Mouse (Mus musculus): ENCODE data around the gene Mmp14. TPM values are rescaled to one million over a fixed set of nuclear protein-coding genes. Genes with fewer than 3 reads are reported as not detected.
A peak's percentile ranks its signal among the peaks of the same experiment; 100 is the strongest.

Mmp14 gene
- polyA plus RNA-seq, 1 experiment = 17.2 TPM

GRCm38 (mm10) chr14:54427696-54428095, 3.7 kb upstream of the Mmp14 start:
- no peak overlapping the region for H3K27ac ChIP-seq (ENCODE audit: control insufficient read depth, insufficient read depth, low read depth, low read length, poor library complexity)
- no peak overlapping the region for H3K4me3 ChIP-seq (replicated peaks; ENCODE audit: control insufficient read depth, low read depth, low read length)
- WGBS = 82% methylated on average over 7 of the region's 7 CpGs
- TF ChIP-seq CTCF (IDR thresholded peaks at IDR 0.05; ENCODE audit: control insufficient read depth, insufficient read depth, low read length) = no peak
- no peak for TF ChIP-seq POLR2A (IDR thresholded peaks at IDR 0.05; ENCODE audit: borderline replicate concordance, control insufficient read depth, low read depth, low read length)
- H3K4me1 ChIP-seq (ENCODE audit: control insufficient read depth, insufficient read depth, low read length) = peaks cover 1% of the 10 kb centered on the region; the same call in 1 of the 2 replicates

DNA sequence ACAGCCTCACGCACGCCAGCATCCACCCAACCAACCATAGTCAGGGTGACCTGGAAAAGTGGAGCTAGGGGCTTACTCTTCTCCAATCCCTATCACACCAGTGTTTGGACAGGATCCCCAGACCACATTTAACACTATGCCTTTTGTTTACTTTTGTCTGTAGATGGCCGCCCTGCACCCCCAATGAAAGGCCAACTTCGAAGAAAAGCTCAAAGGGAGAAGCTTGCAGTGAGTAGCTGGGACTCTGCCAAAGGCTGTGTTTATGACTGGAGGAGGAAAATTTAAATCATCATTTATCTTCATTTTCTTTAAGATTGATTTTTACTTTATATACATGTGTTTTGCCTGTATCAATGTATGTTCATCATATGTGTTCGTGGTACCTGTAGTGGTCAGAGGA, 3.0 kb upstream of the Mmp14 start:
- Histone ChIP-seq H3K4me1 (ENCODE audit: control insufficient read depth, insufficient read depth, low read length) (peaks cover 1% of the 10 kb centered on the region; the same call in 1 of the 2 replicates), H3K27ac (ENCODE audit: control insufficient read depth, insufficient read depth, low read depth, low read length, poor library complexity) (no peak overlapping the region), H3K4me3 (replicated peaks; ENCODE audit: control insufficient read depth, low read depth, low read length) (no peak overlapping the region)
- TF ChIP-seq CTCF (IDR thresholded peaks at IDR 0.05; ENCODE audit: control insufficient read depth, insufficient read depth, low read length) (no peak), POLR2A (IDR thresholded peaks at IDR 0.05; ENCODE audit: borderline replicate concordance, control insufficient read depth, low read depth, low read length) (no peak)
- 86% methylated on average over 5 of the region's 5 CpGs for WGBS

GRCm38 (mm10) chr14:54429332-54430093, 1.9 kb upstream of the Mmp14 start:
- Histone ChIP-seq H3K4me1 (ENCODE audit: control insufficient read depth, insufficient read depth, low read length) (peaks cover 1% of the 10 kb centered on the region; the same call in 1 of the 2 replicates), H3K27ac (ENCODE audit: control insufficient read depth, insufficient read depth, low read depth, low read length, poor library complexity) (no peak overlapping the region), H3K4me3 (replicated peaks; ENCODE audit: control insufficient read depth, low read depth, low read length) (no peak overlapping the region)
- TF ChIP-seq CTCF (IDR thresholded peaks at IDR 0.05; ENCODE audit: control insufficient read depth, insufficient read depth, low read length) (no peak), POLR2A (IDR thresholded peaks at IDR 0.05; ENCODE audit: borderline replicate concordance, control insufficient read depth, low read depth, low read length) (no peak)
- WGBS = 67% methylated on average over 7 of the region's 7 CpGs

- peaks cover 1% of the 10 kb centered on the region; the same call in 1 of the 2 replicates for H3K4me1 ChIP-seq (ENCODE audit: control insufficient read depth, insufficient read depth, low read length)
- no peak for TF ChIP-seq CTCF (IDR thresholded peaks at IDR 0.05; ENCODE audit: control insufficient read depth, insufficient read depth, low read length)
- no peak for TF ChIP-seq POLR2A (IDR thresholded peaks at IDR 0.05; ENCODE audit: borderline replicate concordance, control insufficient read depth, low read depth, low read length)
- WGBS = 66% methylated on average over 18 of the region's 18 CpGs
- H3K27ac ChIP-seq (ENCODE audit: control insufficient read depth, insufficient read depth, low read depth, low read length, poor library complexity) = no peak overlapping the region
- no peak overlapping the region for H3K4me3 ChIP-seq (replicated peaks; ENCODE audit: control insufficient read depth, low read depth, low read length)
These were observed 836 bp upstream of the Mmp14 start for GRCm38 (mm10) chr14:54430406-54431145.

DNA sequence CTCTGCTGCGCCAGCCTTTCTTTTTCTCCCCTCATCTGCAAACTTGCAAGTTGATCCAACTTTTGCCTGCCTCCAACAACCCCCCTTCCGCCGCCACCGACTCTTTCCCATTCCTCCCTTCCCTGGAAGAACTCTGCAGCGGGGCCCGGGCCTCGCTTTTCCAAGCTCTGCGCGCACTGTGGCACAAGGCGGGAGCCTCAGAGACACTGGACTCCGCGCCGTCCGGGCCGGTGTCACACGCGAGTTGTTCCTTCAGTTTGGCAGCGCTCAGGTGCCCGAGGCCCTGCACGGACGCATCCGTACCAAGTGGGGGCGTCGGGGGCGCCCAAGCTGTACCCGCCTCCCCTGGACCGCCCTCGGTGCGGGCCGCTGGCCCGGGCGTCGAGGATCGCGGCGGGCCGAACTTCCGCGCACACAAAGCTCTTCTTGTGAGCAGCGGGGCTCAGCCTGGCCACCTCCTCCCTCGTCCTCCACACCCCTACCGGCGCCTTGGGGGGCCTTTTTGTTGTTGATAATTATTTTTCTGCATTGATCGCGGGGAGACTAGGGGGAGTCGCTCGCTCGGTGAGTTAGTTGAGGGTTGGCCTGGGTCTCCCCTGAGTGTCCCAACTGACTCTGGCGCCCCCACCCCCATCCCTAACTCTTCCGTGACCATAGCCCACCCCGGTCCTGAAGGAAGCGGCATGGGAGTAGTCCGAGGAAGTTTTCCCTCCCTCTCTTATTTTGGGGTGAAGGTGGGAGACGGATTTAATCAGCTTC, 845 bp downstream of the Mmp14 start:
- no peak for TF ChIP-seq CTCF (IDR thresholded peaks at IDR 0.05; ENCODE audit: control insufficient read depth, insufficient read depth, low read length)
- 0 out of 2 replicates have a peak, but pooled peaks have one; percentile 17 for TF ChIP-seq POLR2A (IDR thresholded peaks at IDR 0.05; ENCODE audit: borderline replicate concordance, control insufficient read depth, low read depth, low read length)
- Histone ChIP-seq H3K27ac (ENCODE audit: control insufficient read depth, insufficient read depth, low read depth, low read length, poor library complexity) (peak overlapping the region; percentile 42), H3K4me3 (replicated peaks; ENCODE audit: control insufficient read depth, low read depth, low read length) (peak overlapping the region; percentile 32), H3K4me1 (ENCODE audit: control insufficient read depth, insufficient read depth, low read length) (peaks cover 3% of the 10 kb centered on the region; the same call in 1 of the 2 replicates)
- 17% methylated on average over 54 of the region's 54 CpGs for WGBS

DNA sequence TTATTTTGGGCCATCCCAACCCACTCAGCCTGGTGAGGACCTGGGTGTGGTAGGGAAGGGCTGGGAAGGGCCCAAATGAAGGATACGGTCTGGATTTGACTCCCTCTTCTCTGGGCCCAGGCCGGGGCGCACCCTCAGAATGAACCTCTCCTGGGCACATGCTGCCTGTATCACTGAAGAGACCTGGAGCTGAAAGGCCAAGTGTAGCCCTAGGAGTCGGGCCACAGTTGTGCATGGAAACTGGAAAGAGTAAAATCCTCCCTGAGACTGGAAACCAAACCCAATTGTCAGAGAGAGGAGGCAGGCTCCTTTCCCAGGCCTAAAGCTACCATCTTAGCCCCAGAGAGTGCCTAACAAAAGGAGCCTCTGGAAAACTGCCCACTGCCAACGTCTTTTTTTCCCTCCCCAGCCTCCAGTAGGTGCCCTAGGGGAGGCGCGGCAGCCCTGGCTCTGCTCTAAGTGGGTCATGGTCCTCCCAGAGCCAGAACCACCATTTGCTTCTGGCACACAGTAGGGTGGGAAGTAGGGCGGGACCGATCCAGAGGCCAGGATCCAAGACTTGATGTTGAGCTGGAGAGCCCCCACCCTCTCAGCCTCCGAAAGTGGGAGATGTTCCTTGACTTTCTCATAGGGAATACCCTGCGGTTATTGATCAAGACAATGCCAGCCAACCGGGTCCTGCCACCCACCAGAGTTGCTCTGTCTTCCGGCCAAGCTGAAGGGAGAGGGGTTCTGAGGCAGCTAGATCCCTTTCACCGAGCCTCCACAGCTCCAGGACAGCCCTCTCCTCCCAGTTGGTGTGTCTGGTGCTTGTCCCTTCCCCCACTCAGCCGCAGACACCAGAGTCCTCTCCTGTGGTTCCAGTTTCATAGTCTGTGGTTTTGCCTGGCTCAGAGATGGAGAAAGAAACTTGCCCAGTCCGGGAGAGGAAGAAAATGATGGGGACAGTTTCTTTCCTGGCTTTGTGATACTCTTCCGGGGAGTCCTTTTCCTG, 1.7 kb downstream of the Mmp14 start:
- Histone ChIP-seq H3K4me1 (ENCODE audit: control insufficient read depth, insufficient read depth, low read length) (peaks cover 3% of the 10 kb centered on the region; the same call in 1 of the 2 replicates), H3K4me3 (replicated peaks; ENCODE audit: control insufficient read depth, low read depth, low read length) (no peak overlapping the region), H3K27ac (ENCODE audit: control insufficient read depth, insufficient read depth, low read depth, low read length, poor library complexity) (no peak overlapping the region)
- WGBS = 46% methylated on average over 17 of the region's 17 CpGs
- TF ChIP-seq CTCF (IDR thresholded peaks at IDR 0.05; ENCODE audit: control insufficient read depth, insufficient read depth, low read length) = no peak
- TF ChIP-seq POLR2A (IDR thresholded peaks at IDR 0.05; ENCODE audit: borderline replicate concordance, control insufficient read depth, low read depth, low read length) = no peak

DNA sequence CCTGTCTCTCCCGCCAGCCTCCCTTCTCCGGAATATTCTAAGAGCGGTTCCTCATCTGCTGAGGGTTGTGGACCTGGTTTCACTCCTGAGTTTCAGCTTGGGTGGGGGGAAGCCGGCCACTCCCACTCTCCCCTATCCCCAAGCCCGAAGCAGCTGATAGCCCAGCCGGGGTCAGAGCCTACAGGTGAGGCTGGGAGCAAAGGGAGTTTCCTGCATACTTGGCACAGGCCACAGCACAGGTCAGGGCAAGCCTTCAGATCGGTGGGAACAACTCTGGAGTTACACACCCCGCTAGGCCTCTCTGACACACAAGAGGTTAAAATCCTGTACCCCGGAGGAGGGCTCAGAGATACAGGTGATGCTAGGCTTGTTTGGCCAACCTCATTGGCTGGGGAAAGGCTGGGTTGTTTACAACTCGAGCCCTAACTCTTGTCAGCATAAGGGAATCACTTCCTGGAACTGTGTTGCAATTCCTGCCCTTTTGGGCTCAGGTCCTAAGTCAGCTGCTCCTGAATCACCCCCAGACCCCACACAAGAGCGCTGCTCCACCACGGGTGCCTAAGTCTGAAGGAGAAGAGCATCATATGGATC, 2.6 kb downstream of the Mmp14 start:
- 75% methylated on average over 12 of the region's 12 CpGs for WGBS
- H3K4me3 ChIP-seq (replicated peaks; ENCODE audit: control insufficient read depth, low read depth, low read length) = no peak overlapping the region
- TF ChIP-seq POLR2A (IDR thresholded peaks at IDR 0.05; ENCODE audit: borderline replicate concordance, control insufficient read depth, low read depth, low read length) (no peak), CTCF (IDR thresholded peaks at IDR 0.05; ENCODE audit: control insufficient read depth, insufficient read depth, low read length) (no peak)
- no peak overlapping the region for H3K27ac ChIP-seq (ENCODE audit: control insufficient read depth, insufficient read depth, low read depth, low read length, poor library complexity)
- peaks cover 3% of the 10 kb centered on the region; the same call in 1 of the 2 replicates for H3K4me1 ChIP-seq (ENCODE audit: control insufficient read depth, insufficient read depth, low read length)
